Mouse (Mus musculus): ENCODE measurements around the gene Slco2b1. TPM values are rescaled to one million over a fixed set of nuclear protein-coding genes. Genes with fewer than 3 reads are reported as not detected.

Gene Slco2b1
- polyA plus RNA-seq, 1 experiment, result 17.4 TPM

DNA sequence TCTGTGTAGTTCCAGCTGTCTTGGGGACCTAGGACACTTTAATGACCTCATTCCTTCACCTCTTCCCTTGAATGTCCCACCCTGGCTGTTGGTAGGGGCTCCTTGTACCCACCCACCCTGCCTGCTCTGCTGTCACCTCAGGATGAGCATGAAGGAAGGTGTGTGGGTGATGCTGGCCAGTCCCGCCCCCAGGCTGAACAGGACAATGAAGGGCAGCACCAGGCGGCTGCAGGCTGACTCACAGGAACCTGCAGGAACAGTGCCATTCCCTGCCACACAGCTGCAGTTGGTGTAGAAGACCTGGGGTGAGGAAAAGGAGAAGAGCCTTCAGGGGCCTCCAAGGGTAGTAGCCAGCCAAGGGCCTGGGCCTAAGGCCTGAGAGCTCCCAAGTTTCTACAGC is 48.8 kb downstream of the Slco2b1 start:
- no peaks in the 10 kb centered on the region for H3K4me1 ChIP-seq (ENCODE audit: control insufficient read depth, insufficient read depth, low read length)
- H3K27ac ChIP-seq (ENCODE audit: insufficient read depth, low read length), result no peak overlapping the region
- H3K4me3 ChIP-seq (ENCODE audit: insufficient read depth, low read length), result no peak overlapping the region
- TF ChIP-seq CTCF (IDR thresholded peaks at IDR 0.05; ENCODE audit: extremely low read depth, insufficient read depth, low read length), result no peak
- no peak for TF ChIP-seq POLR2A (IDR thresholded peaks at IDR 0.05; ENCODE audit: extremely low read depth, insufficient read depth, low read length)

DNA sequence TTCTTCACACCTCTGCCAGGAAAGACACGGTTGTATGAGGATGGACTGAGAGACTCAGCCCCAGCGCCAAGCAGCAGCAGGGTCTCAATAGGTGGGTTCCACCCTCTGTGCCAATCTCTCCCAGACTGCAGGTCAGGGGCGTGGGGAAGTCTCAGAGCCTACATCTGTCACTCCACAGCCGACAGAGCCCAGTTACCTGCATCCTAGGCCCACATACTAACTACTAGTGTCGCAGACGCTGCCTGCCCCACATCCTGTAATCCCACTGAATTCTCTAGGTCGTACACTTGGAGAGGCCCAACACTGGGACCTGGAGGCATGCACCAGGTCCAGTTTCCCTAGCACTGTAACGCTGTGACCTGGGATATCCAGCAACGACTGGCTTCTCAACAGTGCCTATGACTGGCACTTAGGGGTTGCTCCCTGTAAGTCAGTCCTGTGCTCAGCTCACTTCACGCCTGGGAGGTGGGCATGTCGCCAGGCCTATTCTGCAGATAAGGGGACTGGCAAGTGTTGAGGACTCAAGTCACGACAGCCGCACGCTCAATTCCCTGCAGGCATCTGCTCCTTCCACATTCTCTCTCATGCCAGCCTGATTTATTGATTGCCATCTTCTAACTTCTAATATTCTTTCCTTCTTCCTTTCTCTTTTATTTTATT is 49.4 kb downstream of the Slco2b1 start:
- no peak for TF ChIP-seq POLR2A (IDR thresholded peaks at IDR 0.05; ENCODE audit: extremely low read depth, insufficient read depth, low read length)
- no peak for TF ChIP-seq CTCF (IDR thresholded peaks at IDR 0.05; ENCODE audit: extremely low read depth, insufficient read depth, low read length)
- Histone ChIP-seq H3K4me3 (ENCODE audit: insufficient read depth, low read length) (no peak overlapping the region), H3K27ac (ENCODE audit: insufficient read depth, low read length) (no peak overlapping the region), H3K4me1 (ENCODE audit: control insufficient read depth, insufficient read depth, low read length) (no peaks in the 10 kb centered on the region)

DNA sequence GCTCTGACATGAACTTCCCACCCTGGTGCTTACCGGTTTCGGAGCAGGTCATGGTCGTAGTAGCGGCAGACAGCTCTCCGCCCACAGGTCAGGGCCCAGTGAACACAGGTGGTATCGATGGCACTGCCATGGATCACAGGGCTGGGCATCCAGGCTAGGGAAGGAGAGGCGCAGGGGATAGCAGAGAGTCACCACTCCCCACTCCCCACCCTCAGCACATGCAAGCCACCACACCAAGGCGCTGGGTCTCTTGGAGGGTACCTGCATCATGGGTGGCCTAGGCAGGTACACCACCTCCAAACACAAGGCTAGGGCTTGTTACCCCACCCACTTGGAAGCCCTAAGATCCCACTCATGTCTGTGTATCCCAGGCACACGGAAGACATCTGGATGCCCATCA is 50.1 kb downstream of the Slco2b1 start:
- Histone ChIP-seq H3K27ac (ENCODE audit: insufficient read depth, low read length) (no peak overlapping the region), H3K4me3 (ENCODE audit: insufficient read depth, low read length) (no peak overlapping the region), H3K4me1 (ENCODE audit: control insufficient read depth, insufficient read depth, low read length) (no peaks in the 10 kb centered on the region)
- TF ChIP-seq POLR2A (IDR thresholded peaks at IDR 0.05; ENCODE audit: extremely low read depth, insufficient read depth, low read length) (no peak), CTCF (IDR thresholded peaks at IDR 0.05; ENCODE audit: extremely low read depth, insufficient read depth, low read length) (no peak)

DNA sequence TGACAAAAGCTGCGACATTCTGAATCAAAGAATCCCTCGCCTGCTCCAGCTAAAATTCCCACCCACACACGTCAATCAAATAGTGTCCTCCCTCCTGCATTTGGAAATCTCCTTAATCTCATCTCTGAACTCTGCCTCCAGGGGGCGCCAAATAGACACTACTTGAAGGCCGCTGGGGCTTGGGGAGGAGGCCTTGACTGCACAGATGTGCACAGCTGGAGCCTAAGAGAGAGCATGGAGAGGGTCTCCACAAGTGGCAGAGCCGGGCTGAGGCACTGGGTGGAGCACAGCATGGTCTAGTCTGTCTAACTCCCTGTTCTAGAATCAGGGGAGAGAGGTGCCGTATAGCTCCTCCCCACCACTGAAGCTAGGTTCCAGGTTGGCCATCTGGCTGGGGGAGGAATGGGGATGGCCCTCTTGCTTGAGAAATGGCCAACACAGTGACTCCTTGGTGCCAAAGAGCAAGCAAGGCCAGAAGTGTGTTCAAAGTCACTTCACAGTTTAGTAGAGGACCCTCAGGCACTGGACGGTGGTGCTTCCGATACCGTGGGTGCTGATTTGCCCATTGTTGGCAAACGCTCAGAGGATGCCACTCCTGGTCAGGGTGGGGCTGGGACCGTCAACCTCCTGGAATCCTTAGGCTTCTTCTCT is 51.6 kb downstream of the Slco2b1 start:
- Histone ChIP-seq H3K27ac (ENCODE audit: insufficient read depth, low read length) (no peak overlapping the region), H3K4me1 (ENCODE audit: control insufficient read depth, insufficient read depth, low read length) (no peaks in the 10 kb centered on the region), H3K4me3 (ENCODE audit: insufficient read depth, low read length) (no peak overlapping the region)
- TF ChIP-seq POLR2A (IDR thresholded peaks at IDR 0.05; ENCODE audit: extremely low read depth, insufficient read depth, low read length) (no peak), CTCF (IDR thresholded peaks at IDR 0.05; ENCODE audit: extremely low read depth, insufficient read depth, low read length) (peak; percentile 74)

DNA sequence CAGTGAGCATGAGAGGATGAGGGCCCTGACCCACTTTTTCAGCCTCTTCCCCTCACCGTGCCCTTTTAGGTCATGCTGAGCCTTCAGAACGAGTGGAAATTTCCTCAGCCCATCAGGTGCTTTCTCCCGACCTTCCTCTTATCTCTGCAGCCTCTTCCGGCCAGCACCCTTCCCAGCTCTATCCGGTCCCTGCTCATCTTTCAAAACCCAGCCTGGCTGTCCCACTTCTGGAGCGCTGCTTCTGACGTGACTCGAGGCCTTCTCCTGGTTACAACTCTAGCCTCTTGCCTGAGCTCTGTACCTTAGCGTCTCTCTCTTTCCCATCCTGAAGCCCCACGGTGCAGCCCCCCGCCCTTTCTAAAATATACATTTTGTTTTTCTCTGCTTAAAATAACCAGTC is 56.9 kb downstream of the Slco2b1 start:
- TF ChIP-seq CTCF (IDR thresholded peaks at IDR 0.05; ENCODE audit: extremely low read depth, insufficient read depth, low read length) (no peak), POLR2A (IDR thresholded peaks at IDR 0.05; ENCODE audit: extremely low read depth, insufficient read depth, low read length) (no peak)
- Histone ChIP-seq H3K27ac (ENCODE audit: insufficient read depth, low read length) (no peak overlapping the region), H3K4me1 (ENCODE audit: control insufficient read depth, insufficient read depth, low read length) (no peaks in the 10 kb centered on the region), H3K4me3 (ENCODE audit: insufficient read depth, low read length) (no peak overlapping the region)

DNA sequence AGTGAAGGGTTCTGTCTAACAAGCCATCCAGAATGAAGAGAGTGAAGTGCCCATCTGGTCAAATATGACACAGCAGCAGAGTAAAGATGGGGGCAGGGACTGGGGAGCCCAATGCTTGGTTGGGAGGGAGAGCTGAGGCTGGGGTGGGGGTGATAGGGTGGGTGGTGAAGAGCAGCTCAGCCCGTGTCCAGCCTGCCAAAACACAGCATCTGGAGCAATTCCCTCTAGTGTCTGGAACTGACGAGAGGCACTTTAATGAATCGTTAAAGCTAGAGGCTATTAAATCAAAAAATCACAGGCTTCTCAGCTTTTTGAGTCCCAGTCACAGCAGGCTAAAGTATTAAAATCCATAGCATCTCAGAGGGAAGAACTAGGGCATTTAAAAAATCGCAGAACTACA is 61.6 kb downstream of the Slco2b1 start:
- Histone ChIP-seq H3K4me3 (ENCODE audit: insufficient read depth, low read length) (no peak overlapping the region), H3K4me1 (ENCODE audit: control insufficient read depth, insufficient read depth, low read length) (no peaks in the 10 kb centered on the region), H3K27ac (ENCODE audit: insufficient read depth, low read length) (no peak overlapping the region)
- TF ChIP-seq CTCF (IDR thresholded peaks at IDR 0.05; ENCODE audit: extremely low read depth, insufficient read depth, low read length) (no peak), POLR2A (IDR thresholded peaks at IDR 0.05; ENCODE audit: extremely low read depth, insufficient read depth, low read length) (no peak)

DNA sequence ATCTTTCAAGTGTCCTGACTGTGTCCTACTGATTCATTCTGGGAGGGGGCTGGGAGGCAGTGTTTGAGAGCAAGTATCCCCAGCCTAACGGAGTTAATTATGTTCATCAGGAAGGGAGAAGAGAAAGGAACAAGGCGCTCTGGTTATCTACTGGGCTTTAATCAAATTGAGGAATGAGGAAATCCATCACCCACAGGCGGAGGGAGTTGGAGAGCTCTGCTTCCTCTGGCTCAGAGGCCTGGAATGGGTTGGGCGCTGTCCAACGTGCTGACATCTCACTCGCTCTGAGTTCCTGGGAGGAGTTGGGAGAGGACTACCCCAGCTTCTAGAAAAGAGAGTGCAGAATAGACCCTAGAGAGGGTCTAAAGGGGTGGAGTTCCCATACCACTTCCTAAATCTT is 62.5 kb downstream of the Slco2b1 start:
- no peaks in the 10 kb centered on the region for H3K4me1 ChIP-seq (ENCODE audit: control insufficient read depth, insufficient read depth, low read length)
- H3K27ac ChIP-seq (ENCODE audit: insufficient read depth, low read length), result no peak overlapping the region
- no peak overlapping the region for H3K4me3 ChIP-seq (ENCODE audit: insufficient read depth, low read length)
- TF ChIP-seq CTCF (IDR thresholded peaks at IDR 0.05; ENCODE audit: extremely low read depth, insufficient read depth, low read length) (no peak), POLR2A (IDR thresholded peaks at IDR 0.05; ENCODE audit: extremely low read depth, insufficient read depth, low read length) (no peak)

DNA sequence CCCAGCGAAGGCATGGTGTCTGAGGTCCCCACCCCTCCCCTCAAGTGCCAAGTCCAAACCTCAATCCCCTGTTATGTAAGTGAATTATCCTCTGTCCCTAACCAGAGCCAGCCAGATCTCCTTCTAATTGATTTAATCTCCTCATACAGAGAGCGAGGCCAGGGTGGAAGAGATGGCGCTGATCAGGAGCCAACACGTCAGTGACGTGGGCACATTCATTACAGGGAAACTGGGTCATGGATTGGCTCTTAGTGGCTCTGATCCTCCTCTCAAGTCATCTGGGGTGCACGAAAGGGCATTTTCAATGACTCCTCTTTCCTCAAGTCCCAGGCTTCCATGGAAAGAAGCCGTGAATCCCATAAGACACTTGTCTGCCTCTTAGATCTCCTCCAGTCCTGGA is 66.4 kb downstream of the Slco2b1 start:
- no peak for TF ChIP-seq POLR2A (IDR thresholded peaks at IDR 0.05; ENCODE audit: extremely low read depth, insufficient read depth, low read length)
- TF ChIP-seq CTCF (IDR thresholded peaks at IDR 0.05; ENCODE audit: extremely low read depth, insufficient read depth, low read length), result no peak
- H3K4me1 ChIP-seq (ENCODE audit: control insufficient read depth, insufficient read depth, low read length), result no peaks in the 10 kb centered on the region

DNA sequence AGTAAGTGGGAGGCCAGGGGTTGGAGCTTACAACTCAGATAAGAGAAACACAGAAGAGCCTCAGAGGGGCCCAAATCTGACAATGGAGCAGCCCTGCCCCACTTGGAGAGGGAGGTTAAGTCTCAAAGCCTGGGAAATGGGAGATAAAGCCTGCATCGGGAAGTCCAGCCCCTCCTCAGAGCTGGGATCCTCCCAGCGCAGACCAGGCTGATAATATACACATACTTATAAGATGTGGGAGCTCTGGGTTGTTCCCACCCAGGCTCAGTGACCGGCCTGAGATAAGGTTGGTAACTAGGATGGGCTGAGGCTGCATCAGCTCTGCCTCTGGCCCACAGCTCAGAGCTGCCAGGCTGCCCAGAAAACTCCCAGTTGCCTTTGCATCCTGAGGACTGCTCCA is 69.1 kb downstream of the Slco2b1 start:
- TF ChIP-seq CTCF (IDR thresholded peaks at IDR 0.05; ENCODE audit: extremely low read depth, insufficient read depth, low read length) (no peak), POLR2A (IDR thresholded peaks at IDR 0.05; ENCODE audit: extremely low read depth, insufficient read depth, low read length) (no peak)
- no peak overlapping the region for H3K4me3 ChIP-seq (ENCODE audit: insufficient read depth, low read length)
- H3K4me1 ChIP-seq (ENCODE audit: control insufficient read depth, insufficient read depth, low read length), result no peaks in the 10 kb centered on the region
- no peak overlapping the region for H3K27ac ChIP-seq (ENCODE audit: insufficient read depth, low read length)

More for the DNA sequence above, 66.4 kb downstream of the Slco2b1 start:
- Histone ChIP-seq H3K4me3 (ENCODE audit: insufficient read depth, low read length) (no peak overlapping the region), H3K27ac (ENCODE audit: insufficient read depth, low read length) (no peak overlapping the region)

DNA sequence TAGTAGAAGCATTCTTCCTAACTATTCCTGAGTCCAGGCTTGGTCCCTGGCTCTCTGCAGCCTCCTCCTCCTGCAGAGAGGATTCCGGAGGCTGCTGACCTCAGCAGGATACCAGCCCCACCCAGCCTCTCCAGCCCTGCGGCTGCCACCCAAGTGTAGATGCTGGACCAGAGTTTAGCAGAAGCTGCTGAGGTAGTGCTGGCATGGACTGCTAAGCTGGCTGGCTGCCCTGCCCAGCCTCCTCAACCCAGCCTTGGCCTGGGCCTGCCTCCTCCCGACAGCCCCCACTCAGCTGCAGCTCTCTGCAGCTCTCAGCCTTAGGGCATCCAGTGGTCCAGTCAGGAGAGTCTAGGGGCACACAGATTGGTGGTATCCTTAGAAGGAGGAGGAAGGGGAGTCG is 69.9 kb downstream of the Slco2b1 start:
- Histone ChIP-seq H3K27ac (ENCODE audit: insufficient read depth, low read length) (no peak overlapping the region), H3K4me1 (ENCODE audit: control insufficient read depth, insufficient read depth, low read length) (no peaks in the 10 kb centered on the region), H3K4me3 (ENCODE audit: insufficient read depth, low read length) (no peak overlapping the region)
- TF ChIP-seq CTCF (IDR thresholded peaks at IDR 0.05; ENCODE audit: extremely low read depth, insufficient read depth, low read length), result no peak
- no peak for TF ChIP-seq POLR2A (IDR thresholded peaks at IDR 0.05; ENCODE audit: extremely low read depth, insufficient read depth, low read length)

Data from cortical plate, adult 2 months (tissue).